In genomic region chr17:88790680-88791079, GRCm38 (mm10) we compare ENCODE assay signal across 28 mouse cellular contexts. TPM values are rescaled to one million over a fixed set of nuclear protein-coding genes. Genes with fewer than 3 reads are reported as not detected.
"Had no signal": no experiment of that assay in that cellular context is flagged by ENCODE, and none has a peak within 500 bp of the region (broad histone marks: within the 10 kb centered on the region; RNA-seq: fewer than 3 reads in every experiment).

No protein-coding gene starts in this region.

- H3K9me3 ChIP-seq: heart, embryonic 12.5 days; hindbrain, embryonic 15.5 days; kidney, embryonic 15.5 days; limb, embryonic 13.5 days; limb, embryonic 15.5 days; liver, embryonic 12.5 days had no signal

- H3K9ac ChIP-seq: heart, embryonic 12.5 days; hindbrain, embryonic 15.5 days; limb, embryonic 13.5 days; limb, embryonic 15.5 days; liver, embryonic 12.5 days; liver, embryonic 14.5 days had no signal

- H3K36me3 ChIP-seq: heart, embryonic 12.5 days; hindbrain, embryonic 15.5 days; kidney, embryonic 15.5 days; limb, embryonic 13.5 days; limb, embryonic 15.5 days; liver, embryonic 12.5 days had no signal

- H3K4me1 ChIP-seq: liver, embryonic 12.5 days had no signal

- H3K4me3 ChIP-seq: heart, adult 2 months; heart, embryonic 12.5 days; hindbrain, embryonic 15.5 days; kidney, embryonic 15.5 days; limb, embryonic 13.5 days; limb, embryonic 15.5 days; liver, embryonic 12.5 days had no signal

- ATAC-seq: intestine, embryonic 16.5 days; liver, embryonic 12.5 days had no signal

- DNase-seq: gastrocnemius, postnatal 14 days; gastrocnemius, postnatal 36 days; heart, adult 2 months; heart, postnatal 10 days; heart, postnatal 4 days; kidney, adult 11 months; kidney, adult 2 months; kidney, adult 9 months; kidney, postnatal 14 days; kidney, postnatal 36 days; layer of hippocampus, adult 9-11 months; layer of hippocampus, postnatal 36 days; left cerebral cortex, postnatal 4 days had no signal

- H3K4me2 ChIP-seq: limb, embryonic 15.5 days; liver, embryonic 12.5 days had no signal

- H3K27me3 ChIP-seq: hindbrain, embryonic 15.5 days had no signal

- H3K27ac ChIP-seq: heart, adult 2 months; hindbrain, embryonic 15.5 days; kidney, embryonic 15.5 days; kidney, postnatal 0 days; limb, embryonic 13.5 days; limb, embryonic 15.5 days; liver, embryonic 12.5 days; liver, embryonic 14.5 days had no signal

RNA-seq across cellular contexts. Expression of gene Lhcgr, which starts 1.1 kb away (rescaled TPM):
- total RNA-seq: gastrocnemius, adult 18-20 months; gastrocnemius, adult 8-10 months; gastrocnemius, postnatal 14 days; gastrocnemius, postnatal 36 days; heart, adult 2 months; heart, postnatal 4 days; liver, adult 2 months had no signal
- polyA plus RNA-seq: heart, embryonic 14.5 days; heart, embryonic 16.5 days; large intestine, adult 2 months; liver, adult 2 months; liver, embryonic 12.5 days; liver, embryonic 14.5 days had no signal
